Mouse (Mus musculus): ENCODE measurements around the gene Polg. TPM values are rescaled to one million over a fixed set of nuclear protein-coding genes. Genes with fewer than 3 reads are reported as not detected.

Gene Polg
- polyA plus RNA-seq, 1 experiment from 2014 or later = 27.8 TPM

- Histone ChIP-seq H3K4me3 (ENCODE audit: low read depth, low read length) (peak overlapping the region; percentile 82), H3K9ac (replicated peaks; ENCODE audit: low read depth, low read length) (peak overlapping the region; percentile 63), H3K4me2 (replicated peaks; ENCODE audit: low read depth, low read length) (peak overlapping the region; percentile 96), H3K27ac (ENCODE audit: low read length) (peak overlapping the region; percentile 62), H3K9me3 (ENCODE audit: control insufficient read depth, low read depth, low read length) (no peaks in the 10 kb centered on the region), H3K4me1 (ENCODE audit: control insufficient read depth, insufficient read depth, low read length) (peaks cover 11% of the 10 kb centered on the region), H3K27me3 (ENCODE audit: control insufficient read depth, insufficient read depth, low read length) (no peaks in the 10 kb centered on the region), H3K36me3 (ENCODE audit: control insufficient read depth, insufficient read depth, low read length) (peaks cover 28% of the 10 kb centered on the region)
- under 1% methylated on average over 44 of the region's 47 CpGs for WGBS
- ATAC-seq (ENCODE audit: insufficient number of reproducible peaks, insufficient read depth, low FRiP score, low read depth) = peak; percentile 43
These were observed 609 bp downstream of the Polg start for GRCm38 (mm10) chr7:79465461-79466044.

- Histone ChIP-seq H3K9me3 (ENCODE audit: control insufficient read depth, low read depth, low read length) (no peaks in the 10 kb centered on the region), H3K4me3 (ENCODE audit: low read depth, low read length) (peak overlapping the region; percentile 82), H3K9ac (replicated peaks; ENCODE audit: low read depth, low read length) (peak overlapping the region; percentile 63), H3K4me2 (replicated peaks; ENCODE audit: low read depth, low read length) (peak overlapping the region; percentile 96), H3K4me1 (ENCODE audit: control insufficient read depth, insufficient read depth, low read length) (peaks cover 11% of the 10 kb centered on the region), H3K27me3 (ENCODE audit: control insufficient read depth, insufficient read depth, low read length) (no peaks in the 10 kb centered on the region), H3K27ac (ENCODE audit: low read length) (no peak overlapping the region), H3K36me3 (ENCODE audit: control insufficient read depth, insufficient read depth, low read length) (peaks cover 35% of the 10 kb centered on the region)
- ATAC-seq (ENCODE audit: insufficient number of reproducible peaks, insufficient read depth, low FRiP score, low read depth) = no peak
- WGBS = 8% methylated on average over 47 of the region's 47 CpGs
These were observed 1.3 kb downstream of the Polg start for GRCm38 (mm10) chr7:79464776-79465420.

- H3K9ac ChIP-seq (replicated peaks; ENCODE audit: low read depth, low read length) = no peak overlapping the region
- H3K4me1 ChIP-seq (ENCODE audit: control insufficient read depth, insufficient read depth, low read length) = peaks cover 11% of the 10 kb centered on the region
- no peaks in the 10 kb centered on the region for H3K27me3 ChIP-seq (ENCODE audit: control insufficient read depth, insufficient read depth, low read length)
- no peak overlapping the region for H3K4me2 ChIP-seq (replicated peaks; ENCODE audit: low read depth, low read length)
- H3K36me3 ChIP-seq (ENCODE audit: control insufficient read depth, insufficient read depth, low read length) = peaks cover 48% of the 10 kb centered on the region
- WGBS = 88% methylated on average over 11 of the region's 11 CpGs
- no peak overlapping the region for H3K4me3 ChIP-seq (ENCODE audit: low read depth, low read length)
- no peaks in the 10 kb centered on the region for H3K9me3 ChIP-seq (ENCODE audit: control insufficient read depth, low read depth, low read length)
- no peak for ATAC-seq (ENCODE audit: insufficient number of reproducible peaks, insufficient read depth, low FRiP score, low read depth)
- no peak overlapping the region for H3K27ac ChIP-seq (ENCODE audit: low read length)
These were observed 2.6 kb downstream of the Polg start for GRCm38 (mm10) chr7:79463376-79464077.

- H3K9ac ChIP-seq (replicated peaks; ENCODE audit: low read depth, low read length) = no peak overlapping the region
- peaks cover 64% of the 10 kb centered on the region for H3K36me3 ChIP-seq (ENCODE audit: control insufficient read depth, insufficient read depth, low read length)
- H3K9me3 ChIP-seq (ENCODE audit: control insufficient read depth, low read depth, low read length) = no peaks in the 10 kb centered on the region
- H3K27ac ChIP-seq (ENCODE audit: low read length) = no peak overlapping the region
- no peak for ATAC-seq (ENCODE audit: insufficient number of reproducible peaks, insufficient read depth, low FRiP score, low read depth)
- peaks cover 11% of the 10 kb centered on the region for H3K4me1 ChIP-seq (ENCODE audit: control insufficient read depth, insufficient read depth, low read length)
- no peak overlapping the region for H3K4me3 ChIP-seq (ENCODE audit: low read depth, low read length)
- no peaks in the 10 kb centered on the region for H3K27me3 ChIP-seq (ENCODE audit: control insufficient read depth, insufficient read depth, low read length)
- no peak overlapping the region for H3K4me2 ChIP-seq (replicated peaks; ENCODE audit: low read depth, low read length)
- WGBS = 94% methylated on average over 10 of the region's 10 CpGs
These were observed 4.4 kb downstream of the Polg start for GRCm38 (mm10) chr7:79461721-79462120.

- H3K36me3 ChIP-seq (ENCODE audit: control insufficient read depth, insufficient read depth, low read length) = peaks cover 47% of the 10 kb centered on the region
- no peak for ATAC-seq (ENCODE audit: insufficient number of reproducible peaks, insufficient read depth, low FRiP score, low read depth)
- H3K4me1 ChIP-seq (ENCODE audit: control insufficient read depth, insufficient read depth, low read length) = no peaks in the 10 kb centered on the region
- 90% methylated on average over 3 of the region's 3 CpGs for WGBS
- no peaks in the 10 kb centered on the region for H3K9me3 ChIP-seq (ENCODE audit: control insufficient read depth, low read depth, low read length)
- H3K9ac ChIP-seq (replicated peaks; ENCODE audit: low read depth, low read length) = no peak overlapping the region
- no peaks in the 10 kb centered on the region for H3K27me3 ChIP-seq (ENCODE audit: control insufficient read depth, insufficient read depth, low read length)
- H3K4me3 ChIP-seq (ENCODE audit: low read depth, low read length) = no peak overlapping the region
- H3K27ac ChIP-seq (ENCODE audit: low read length) = no peak overlapping the region
- no peak overlapping the region for H3K4me2 ChIP-seq (replicated peaks; ENCODE audit: low read depth, low read length)
These were observed 18.7 kb downstream of the Polg start for GRCm38 (mm10) chr7:79447486-79447885.

- Histone ChIP-seq H3K9me3 (ENCODE audit: control insufficient read depth, low read depth, low read length) (no peaks in the 10 kb centered on the region), H3K27ac (ENCODE audit: low read length) (no peak overlapping the region), H3K27me3 (ENCODE audit: control insufficient read depth, insufficient read depth, low read length) (no peaks in the 10 kb centered on the region), H3K4me2 (replicated peaks; ENCODE audit: low read depth, low read length) (no peak overlapping the region), H3K4me3 (ENCODE audit: low read depth, low read length) (no peak overlapping the region), H3K36me3 (ENCODE audit: control insufficient read depth, insufficient read depth, low read length) (peaks cover 43% of the 10 kb centered on the region), H3K4me1 (ENCODE audit: control insufficient read depth, insufficient read depth, low read length) (no peaks in the 10 kb centered on the region), H3K9ac (replicated peaks; ENCODE audit: low read depth, low read length) (no peak overlapping the region)
- no peak for ATAC-seq (ENCODE audit: insufficient number of reproducible peaks, insufficient read depth, low FRiP score, low read depth)
- WGBS = 87% methylated on average over 2 of the region's 2 CpGs
These were observed 19.1 kb downstream of the Polg start for GRCm38 (mm10) chr7:79447048-79447447.

- 79% methylated on average over 2 of the region's 2 CpGs for WGBS
- ATAC-seq (ENCODE audit: insufficient number of reproducible peaks, insufficient read depth, low FRiP score, low read depth) = no peak
These were observed 26.1 kb downstream of the Polg start for GRCm38 (mm10) chr7:79440035-79440434.

GRCm38 (mm10) chr7:79428243-79428642 lies 37.9 kb downstream of the Polg start:
- no peaks in the 10 kb centered on the region for H3K4me1 ChIP-seq (ENCODE audit: control insufficient read depth, insufficient read depth, low read length)
- ATAC-seq (ENCODE audit: insufficient number of reproducible peaks, insufficient read depth, low FRiP score, low read depth) = no peak
- H3K9ac ChIP-seq (replicated peaks; ENCODE audit: low read depth, low read length) = no peak overlapping the region
- no peak overlapping the region for H3K4me2 ChIP-seq (replicated peaks; ENCODE audit: low read depth, low read length)
- H3K27me3 ChIP-seq (ENCODE audit: control insufficient read depth, insufficient read depth, low read length) = no peaks in the 10 kb centered on the region
- H3K9me3 ChIP-seq (ENCODE audit: control insufficient read depth, low read depth, low read length) = no peaks in the 10 kb centered on the region
- no peaks in the 10 kb centered on the region for H3K36me3 ChIP-seq (ENCODE audit: control insufficient read depth, insufficient read depth, low read length)
- H3K4me3 ChIP-seq (ENCODE audit: low read depth, low read length) = no peak overlapping the region
- WGBS = 55% methylated on average over 5 of the region's 5 CpGs
- no peak overlapping the region for H3K27ac ChIP-seq (ENCODE audit: low read length)

More at GRCm38 (mm10) chr7:79440035-79440434, 26.1 kb downstream of the Polg start:
- no peak overlapping the region for H3K9ac ChIP-seq (replicated peaks; ENCODE audit: low read depth, low read length)
- H3K4me3 ChIP-seq (ENCODE audit: low read depth, low read length) = no peak overlapping the region
- no peaks in the 10 kb centered on the region for H3K27me3 ChIP-seq (ENCODE audit: control insufficient read depth, insufficient read depth, low read length)
- no peaks in the 10 kb centered on the region for H3K4me1 ChIP-seq (ENCODE audit: control insufficient read depth, insufficient read depth, low read length)
- H3K4me2 ChIP-seq (replicated peaks; ENCODE audit: low read depth, low read length) = no peak overlapping the region
- H3K9me3 ChIP-seq (ENCODE audit: control insufficient read depth, low read depth, low read length) = no peaks in the 10 kb centered on the region
- peaks cover 10% of the 10 kb centered on the region; the same call in 1 of the 2 replicates for H3K36me3 ChIP-seq (ENCODE audit: control insufficient read depth, insufficient read depth, low read length)
- H3K27ac ChIP-seq (ENCODE audit: low read length) = no peak overlapping the region
